Mouse (Mus musculus) megakaryocyte-erythroid progenitor cell, adult 5-6 weeks (primary cell): ENCODE measurements around the gene Invs. TPM values are rescaled to one million over a fixed set of nuclear protein-coding genes. Genes with fewer than 3 reads are reported as not detected.
"Not testable (repeated sequence)": the region's sequence is repeated elsewhere in the genome, so short reads cannot be mapped to it uniquely, and the experiment has no call there.

Experiments used
- ATAC-seq: replicated peaks from 2 replicates; pipeline ENCODE4 v1.8.0; 2016; ENCODE audit warnings: mild to moderate bottlenecking, inconsistent platforms; ENCODE audit not compliant: severe bottlenecking, poor library complexity, low FRiP score, low TSS enrichment
- total RNA-seq, 2 experiments: library from RNA; stranded (forward) in 1 of 2; stranded (reverse) in 1 of 2; fragments of 200-1000, 215-1000 nt in 1 of 2; fragments of >200 nt in 1 of 2; fragmentation: Nextera tagmentation in 1 of 2; gene quantifications; 2 replicates each; pipeline ENCODE4 v1.2.3; 2014 to 2017

Gene Invs
- total RNA-seq, 2 experiments from 2014 or later: 5.4 to 7.6 TPM

DNA sequence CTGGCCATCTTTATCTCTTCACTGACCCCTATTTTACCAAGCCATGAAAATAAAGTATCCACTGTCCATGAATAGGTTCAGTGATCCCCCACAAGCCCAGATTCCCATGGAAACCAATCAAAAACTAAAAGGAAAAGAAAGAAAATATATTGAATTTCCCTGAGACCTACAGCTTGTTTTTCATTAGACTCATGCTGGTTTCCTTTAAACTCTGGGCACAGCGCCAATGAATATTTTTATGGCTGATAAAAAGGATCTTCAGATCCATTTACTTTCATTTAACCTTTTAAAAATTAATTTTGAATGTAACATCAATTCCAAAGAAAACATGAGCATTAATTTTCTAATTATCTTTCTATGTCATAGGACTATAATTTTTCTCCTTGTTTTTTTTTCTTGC, 41.7 kb downstream of the Invs start:
- ATAC-seq: no peak

DNA sequence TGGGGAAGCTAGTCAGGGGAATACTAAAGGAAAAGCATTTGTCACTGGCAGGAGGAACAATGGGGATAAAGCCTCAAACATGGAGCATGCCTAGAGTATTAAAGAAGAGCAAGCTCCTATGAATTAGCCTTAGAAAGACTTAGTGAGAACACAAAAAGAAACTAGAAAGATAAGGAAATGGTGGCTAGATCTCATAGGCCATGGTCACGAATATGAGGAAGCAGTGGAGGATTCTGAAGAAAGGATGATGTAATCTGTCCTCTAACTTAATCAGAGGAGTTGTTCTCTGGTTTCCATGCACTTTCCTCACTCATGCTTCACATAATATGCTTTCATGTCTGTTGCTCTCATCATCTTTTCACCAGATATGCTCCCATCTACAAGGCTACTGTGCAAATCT, 42.5 kb downstream of the Invs start:
- no peak for ATAC-seq

DNA sequence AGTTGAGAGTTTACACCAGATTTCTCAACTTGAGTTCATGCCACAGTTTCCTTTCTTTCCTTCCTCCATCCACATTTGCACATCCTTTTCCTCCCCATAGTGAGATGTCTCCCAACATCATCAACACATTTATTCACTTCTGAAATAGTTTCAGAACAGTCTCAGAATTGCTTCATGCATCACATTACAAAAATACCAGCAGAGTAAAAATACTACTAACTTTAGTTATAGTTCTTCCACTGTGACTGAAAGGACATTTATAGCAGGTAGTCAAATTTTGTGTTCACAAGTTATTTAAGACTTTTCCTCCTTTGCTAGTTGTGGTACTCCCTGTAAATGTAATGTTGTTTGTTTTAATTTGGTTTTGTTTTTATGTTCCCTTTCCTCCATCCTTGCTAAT, 47.6 kb downstream of the Invs start:
- no peak for ATAC-seq

DNA sequence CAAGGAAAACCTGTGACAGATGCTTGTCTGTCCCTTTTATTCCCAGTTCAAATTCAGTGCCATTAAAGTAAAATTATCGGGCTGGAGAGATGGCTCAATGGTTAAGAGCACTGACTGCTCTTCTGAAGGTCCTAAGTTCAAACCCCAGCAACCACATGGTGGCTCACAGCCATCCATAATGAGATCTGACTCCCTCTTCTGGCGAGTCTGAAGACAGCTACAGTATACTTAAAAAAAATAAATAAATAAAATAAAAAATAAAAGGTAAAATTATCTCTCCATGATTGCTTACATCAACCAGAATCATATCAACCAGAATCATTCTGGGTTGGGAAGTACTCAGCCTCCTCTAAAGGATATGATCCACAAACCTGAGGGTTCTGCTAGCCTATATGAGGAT, 48.5 kb downstream of the Invs start:
- no peak for ATAC-seq

DNA sequence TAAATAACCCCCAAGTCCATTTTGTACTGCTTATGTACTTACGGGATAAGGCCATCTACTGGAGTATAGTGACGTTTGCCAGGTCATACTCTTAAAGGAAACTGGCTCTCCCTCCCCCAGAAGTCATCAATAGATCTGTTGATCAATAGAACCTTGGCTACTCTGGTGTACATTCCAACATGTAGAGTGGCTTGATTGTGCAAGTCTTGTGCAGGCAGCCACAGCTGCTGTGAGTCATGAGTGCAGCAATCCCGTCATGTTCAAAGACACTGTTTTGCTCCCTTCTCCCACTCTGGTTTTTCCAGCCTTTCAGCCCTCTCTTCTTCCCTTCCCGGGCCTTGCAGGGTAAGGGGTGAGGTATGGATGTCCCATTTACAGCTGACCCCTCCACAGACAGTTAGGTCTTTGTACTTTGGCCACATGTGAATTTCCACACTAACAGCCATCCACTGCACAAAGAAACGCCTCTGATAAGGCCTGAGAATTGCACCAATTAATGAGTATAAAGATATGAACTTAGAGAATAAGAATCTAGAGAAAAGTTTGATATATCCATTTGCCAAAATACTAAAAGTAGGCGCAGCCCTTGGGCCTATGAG, 53.0 kb downstream of the Invs start:
- no peak for ATAC-seq

GRCm38 (mm10) chr4:48334927-48335763, 55.6 kb downstream of the Invs start:
- ATAC-seq: no peak

DNA sequence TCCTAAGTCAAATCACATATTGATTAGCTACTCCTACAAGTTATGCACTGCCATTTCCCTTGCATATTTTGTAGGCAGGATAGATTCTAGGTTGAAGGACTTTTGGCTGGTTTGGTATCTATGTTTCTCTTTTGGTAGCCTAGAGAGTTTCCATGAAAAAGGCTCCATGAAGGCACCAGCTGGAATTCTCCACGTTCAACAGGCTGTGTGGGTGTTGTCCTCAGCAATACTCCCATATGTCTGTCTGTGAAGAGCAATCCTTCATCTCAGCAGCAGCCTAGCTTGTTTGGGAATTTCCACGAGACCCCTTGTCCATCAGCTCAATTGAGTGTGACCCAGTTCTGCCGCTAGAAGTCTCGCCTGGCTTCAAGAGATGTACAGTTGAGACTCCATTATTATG, 63.1 kb downstream of the Invs start:
- no peak for ATAC-seq

DNA sequence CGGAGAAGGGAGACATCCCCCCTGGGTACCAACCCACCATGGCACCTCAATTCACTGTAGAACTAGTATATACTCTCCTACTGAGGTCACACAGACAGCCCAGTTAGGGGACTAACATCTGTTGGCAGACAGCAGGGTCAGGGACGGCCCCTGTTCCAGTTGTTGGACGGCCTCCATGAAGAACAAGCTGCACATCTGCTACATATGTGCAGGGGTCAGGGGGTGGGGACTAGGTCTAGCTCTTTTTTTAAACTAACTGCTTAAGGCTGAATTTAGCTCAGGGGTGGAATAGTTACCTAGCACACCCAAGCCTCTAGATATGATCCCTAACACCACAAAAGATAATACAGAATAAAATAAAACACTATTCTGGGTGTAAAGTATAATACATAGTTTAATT, 82.8 kb downstream of the Invs start:
- no peak for ATAC-seq

DNA sequence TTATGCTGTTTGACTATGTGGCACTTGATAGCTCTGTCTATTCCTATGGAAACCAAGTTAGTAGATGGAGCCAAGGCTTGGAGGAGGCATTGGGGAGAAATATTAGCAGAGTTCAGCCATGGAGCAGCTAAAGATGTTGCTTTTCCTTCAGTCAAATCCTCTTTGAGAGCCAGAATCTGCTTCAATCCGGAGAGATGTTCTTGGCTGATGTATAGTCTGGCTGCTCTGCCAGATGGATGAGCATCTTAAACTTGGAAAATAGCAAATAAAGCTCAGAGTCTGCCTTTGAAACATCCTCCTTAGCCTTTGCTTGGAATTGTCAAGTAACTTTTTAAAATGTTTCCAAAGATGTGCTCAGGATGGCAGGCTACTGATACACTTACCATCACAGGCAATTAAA, 91.5 kb downstream of the Invs start:
- no peak for ATAC-seq

- no peak for ATAC-seq
Measured at GRCm38 (mm10) chr4:48380940-48381339, 101.4 kb downstream of the Invs start.

GRCm38 (mm10) chr4:48382506-48382905, 102.9 kb downstream of the Invs start:
- ATAC-seq: no peak

GRCm38 (mm10) chr4:48396949-48397348, 117.4 kb downstream of the Invs start:
- peak; percentile 70 for ATAC-seq

- no peak for ATAC-seq
Measured at GRCm38 (mm10) chr4:48403066-48403640, 123.6 kb downstream of the Invs start.

GRCm38 (mm10) chr4:48405724-48406491, 126.3 kb downstream of the Invs start:
- ATAC-seq: not testable (repeated sequence)

DNA sequence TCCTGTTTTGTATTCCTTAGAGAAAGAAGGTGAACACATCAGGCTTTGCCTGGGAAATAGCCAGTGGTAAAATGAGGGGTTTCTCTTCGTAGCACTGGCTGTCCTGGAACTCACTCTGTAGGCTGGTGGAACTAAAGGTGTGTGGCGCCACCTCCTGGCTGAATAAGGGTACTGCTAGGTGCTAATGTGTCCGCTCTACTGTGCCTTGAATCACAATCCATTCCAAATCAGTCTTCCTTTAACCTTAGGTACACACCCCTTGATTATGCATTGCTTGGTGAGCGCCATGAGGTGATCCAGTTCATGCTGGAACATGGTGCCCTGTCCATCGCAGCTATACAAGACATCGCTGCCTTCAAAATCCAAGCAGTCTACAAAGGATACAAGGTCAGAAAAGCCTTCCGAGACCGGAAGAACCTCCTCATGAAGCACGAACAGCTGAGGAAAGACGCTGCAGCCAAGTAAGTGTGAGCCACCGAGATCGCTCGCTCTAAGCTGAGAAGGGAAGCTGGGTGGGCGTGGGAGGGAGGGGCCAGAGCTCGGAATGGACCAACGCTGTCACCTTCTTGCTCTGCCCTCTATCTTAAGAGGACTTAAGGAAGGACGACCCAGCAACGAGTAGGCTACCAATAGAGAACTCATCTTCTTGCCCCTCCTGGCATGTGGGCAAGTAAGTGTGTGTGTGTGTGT, 127.9 kb downstream of the Invs start:
- peak; percentile 76 for ATAC-seq

GRCm38 (mm10) chr4:48413473-48413872, 133.9 kb downstream of the Invs start:
- ATAC-seq: peak; percentile 86

- ATAC-seq: no peak
Measured at GRCm38 (mm10) chr4:48415838-48416335, 136.3 kb downstream of the Invs start.

DNA sequence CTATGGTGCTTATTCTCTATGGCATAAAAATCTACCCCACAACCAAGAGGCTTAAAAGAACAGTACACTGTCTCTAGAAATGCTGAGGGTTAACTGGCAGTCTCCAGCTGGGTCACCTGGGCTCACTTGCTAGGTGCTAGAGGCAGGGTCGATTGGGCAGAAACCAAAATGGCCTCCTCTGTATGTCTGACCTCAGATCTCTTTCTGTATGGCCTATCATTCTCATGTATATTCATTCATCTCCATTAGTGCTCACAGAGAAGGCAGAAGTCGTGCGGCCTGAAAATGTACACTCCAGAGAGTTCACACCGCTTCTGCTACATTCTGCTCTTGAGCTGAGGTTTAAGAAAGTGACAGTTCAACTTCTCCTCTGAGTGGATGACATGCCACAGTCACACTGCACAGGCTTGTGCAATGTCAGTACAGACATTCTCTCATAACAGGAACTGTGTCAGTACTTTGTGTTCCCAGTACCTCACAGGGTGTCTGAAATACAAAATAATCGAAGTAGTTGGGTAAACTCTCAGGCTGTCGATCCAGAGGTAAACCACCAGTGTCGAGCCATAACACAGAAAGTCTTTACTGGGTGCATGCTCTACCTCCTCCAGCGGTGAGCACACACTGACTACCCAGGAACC, 139.4 kb downstream of the Invs start:
- ATAC-seq: no peak

DNA sequence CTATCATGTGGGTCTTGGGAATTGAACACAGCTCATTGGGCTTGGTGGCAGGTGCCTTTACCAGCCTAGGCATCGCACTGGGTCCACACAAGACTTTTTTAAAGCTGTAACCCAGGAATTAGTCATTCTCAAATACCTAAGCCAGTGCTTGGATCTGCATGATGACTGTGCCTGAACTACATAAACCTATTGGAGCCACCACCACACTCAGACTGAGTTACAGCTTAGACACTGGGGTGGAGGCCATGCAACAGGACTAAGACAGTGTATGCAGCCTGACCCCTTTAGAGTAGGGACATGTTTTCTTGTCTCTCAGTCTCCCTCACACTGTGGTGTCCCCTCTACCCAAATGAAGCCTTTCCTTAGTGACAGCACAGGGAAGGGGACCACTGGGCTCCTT, 143.1 kb downstream of the Invs start:
- no peak for ATAC-seq
